Mouse (Mus musculus) activated CD4-positive, CD25-positive, alpha-beta regulatory T cell (primary cell): ENCODE data around the gene Tiprl. TPM values are rescaled to one million over a fixed set of nuclear protein-coding genes. Genes with fewer than 3 reads are reported as not detected.

Experiments used
- polyA plus RNA-seq, 2 experiments: library from polyadenylated mRNA; unstranded; fragments of 100-300 nt; shearing (Covaris generic); gene quantifications; one replicate each; pipeline ENCODE4 v1.2.1; 2017

Tiprl gene
- 10 to 100 TPM; 75.2 to 80.4 TPM for polyA plus RNA-seq

DNA sequence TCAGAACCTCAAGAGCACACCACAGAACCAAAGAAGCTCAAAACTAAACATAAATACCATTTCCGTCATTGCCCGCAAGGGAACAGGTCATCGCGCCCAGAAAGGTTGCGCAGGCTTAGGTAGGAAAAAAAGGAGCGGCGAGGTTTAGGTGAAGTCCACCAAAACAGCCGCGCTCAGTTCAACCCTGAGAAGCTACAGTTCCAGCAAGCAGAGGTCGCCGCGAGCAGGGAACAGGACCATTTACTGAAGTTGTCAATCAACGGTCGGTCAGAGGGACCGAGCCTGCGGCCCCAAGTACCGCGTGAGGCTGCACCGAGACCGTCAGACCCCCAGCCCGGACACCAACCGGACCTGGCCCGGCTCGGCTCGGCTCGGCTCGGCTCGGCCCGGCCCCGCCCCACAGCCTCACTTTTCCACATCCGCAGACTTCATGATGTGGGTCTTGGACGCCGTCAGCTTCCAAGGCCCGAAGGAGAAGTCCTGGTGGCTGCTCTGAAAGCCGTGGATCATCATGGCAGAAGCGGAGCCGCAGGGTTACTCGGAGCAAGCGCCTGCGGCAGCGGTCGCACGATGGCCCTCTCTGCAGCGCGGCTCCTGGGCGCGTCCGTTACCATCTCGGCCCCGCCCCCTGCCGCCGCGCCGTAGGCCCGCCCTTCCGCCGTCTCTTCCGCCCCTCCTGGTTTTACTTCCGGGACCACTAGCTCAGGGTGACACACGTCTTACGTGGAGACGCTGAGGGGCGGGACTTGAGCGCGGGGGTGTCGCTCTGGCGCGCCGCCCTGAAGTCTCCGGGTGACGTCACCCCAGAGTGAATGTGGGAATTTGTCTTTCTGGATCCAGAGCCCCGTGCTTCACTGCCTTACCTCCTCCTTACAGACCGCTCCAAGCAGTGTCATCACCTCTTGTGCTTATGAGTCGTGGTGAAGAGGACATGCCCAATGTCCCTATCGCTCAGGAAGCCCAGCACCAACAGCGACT, at the start of gene Tiprl:
Gene Tiprl, minus strand, starts transcription at position 676 of the 978 bp plus-strand sequence.

DNA sequence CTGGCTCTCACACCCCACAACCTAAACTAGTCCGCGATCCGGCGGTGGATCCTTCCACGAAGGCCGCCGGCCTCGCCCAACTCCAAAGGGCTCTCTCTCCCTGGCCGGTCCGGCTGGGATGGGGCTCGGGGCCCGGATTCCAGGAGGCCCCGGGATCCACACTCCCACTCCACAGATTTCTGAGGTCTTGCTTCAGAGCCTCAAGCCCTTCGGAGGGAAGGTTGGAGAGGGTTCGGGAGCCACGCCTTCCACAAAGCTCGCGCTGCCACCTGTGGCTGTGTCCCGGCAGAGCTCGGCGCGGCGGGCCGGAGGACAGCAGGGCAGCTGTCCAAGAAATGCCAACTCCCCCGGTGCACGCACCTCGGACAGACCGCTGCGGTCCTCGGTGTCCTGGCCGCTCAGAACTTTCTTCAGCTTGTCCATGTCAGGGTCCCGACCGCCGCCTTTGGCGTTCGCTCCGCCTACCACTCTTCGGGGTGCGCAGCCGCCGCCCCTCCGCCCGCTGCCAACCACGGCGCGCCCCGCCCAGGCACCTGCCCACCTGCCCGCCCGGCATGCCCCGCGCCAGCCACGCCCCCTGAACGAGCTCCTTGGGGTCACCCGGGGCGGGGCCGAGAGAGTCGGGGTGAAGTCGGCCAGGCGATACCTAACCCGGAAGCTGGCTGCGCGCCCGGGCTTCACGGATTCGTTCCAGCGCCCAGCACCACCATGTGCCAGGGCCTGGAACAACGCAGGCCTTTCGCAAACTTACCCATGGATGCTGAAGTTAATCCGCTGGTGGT, 42.7 kb downstream of the Tiprl start, which contains the start of gene Sft2d2:
Gene Sft2d2, minus strand, starts transcription at position 559 of the 782 bp plus-strand sequence.

Other genes starting within 250 kb of the Tiprl start
- not detected for gene Tbx19, start 76.2 kb downstream of the Tiprl start, polyA plus RNA-seq
- gene Sft2d2, start 42.6 kb downstream of the Tiprl start, polyA plus RNA-seq: 10 to 100 TPM; 38.8 to 52.7 TPM
- under 1 TPM; 0.11 to 0.54 TPM for gene Gpr161, start 58.8 kb upstream of the Tiprl start, polyA plus RNA-seq
- 10 to 100 TPM in 1 of 2 experiments, 1 to 10 TPM in 1; 6.0 to 10.5 TPM for gene Dcaf6, start 223.5 kb upstream of the Tiprl start, polyA plus RNA-seq
- gene Mpc2, start 223.6 kb upstream of the Tiprl start, polyA plus RNA-seq: 100 to 1,000 TPM; 131 to 138 TPM
- gene Adcy10, start 248.2 kb upstream of the Tiprl start, polyA plus RNA-seq: under 1 TPM in 1 of 2 experiments, not detected in 1; 0.65 TPM